Mouse (Mus musculus): ENCODE results near the gene Gpm6b. TPM values are rescaled to one million over a fixed set of nuclear protein-coding genes. Genes with fewer than 3 reads are reported as not detected.
A peak's percentile ranks its signal among the peaks of the same experiment; 100 is the strongest.

Gene Gpm6b
- polyA plus RNA-seq, 1 experiment from 2014 or later: 245 TPM

DNA sequence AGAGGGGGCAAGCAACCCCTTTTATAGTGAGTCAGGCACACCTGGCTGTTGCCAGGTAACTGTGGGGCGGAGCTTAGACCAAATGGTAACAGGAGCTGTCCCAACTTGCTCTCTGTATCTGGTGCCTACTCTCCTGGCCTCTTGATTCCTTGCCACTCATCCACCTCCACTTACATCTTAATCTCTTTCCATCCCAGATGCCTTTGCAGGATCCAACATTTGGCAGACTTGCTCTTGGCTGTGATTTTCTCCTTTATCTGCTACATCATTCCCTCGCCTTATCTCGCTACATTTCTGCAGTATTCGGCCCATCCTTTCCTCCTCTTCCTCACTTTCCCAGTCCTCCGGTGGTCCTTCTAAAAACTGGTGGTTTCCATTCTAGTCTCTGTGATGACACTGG, 99.6 kb downstream of the Gpm6b start:
- Histone ChIP-seq H3K9me3 (replicated peaks; ENCODE audit: control insufficient read depth, low read length) (no peaks in the 10 kb centered on the region), H3K27me3 (replicated peaks; ENCODE audit: control insufficient read depth, insufficient read depth, low read length) (no peaks in the 10 kb centered on the region), H3K36me3 (ENCODE audit: control insufficient read depth, insufficient read depth, low read length) (no peaks in the 10 kb centered on the region), H3K9ac (ENCODE audit: low read length) (no peak overlapping the region), H3K4me3 (ENCODE audit: low read depth, low read length) (no peak overlapping the region), H3K4me2 (ENCODE audit: low read length) (no peak overlapping the region), H3K4me1 (ENCODE audit: control insufficient read depth, insufficient read depth, low read length) (no peaks in the 10 kb centered on the region), H3K27ac (ENCODE audit: low read depth, low read length) (no peak overlapping the region)
- WGBS: 87% methylated on average over 5 of the region's 5 CpGs
- ATAC-seq (no peak), DNase-seq (ENCODE audit: low spot score) (no peak)

DNA sequence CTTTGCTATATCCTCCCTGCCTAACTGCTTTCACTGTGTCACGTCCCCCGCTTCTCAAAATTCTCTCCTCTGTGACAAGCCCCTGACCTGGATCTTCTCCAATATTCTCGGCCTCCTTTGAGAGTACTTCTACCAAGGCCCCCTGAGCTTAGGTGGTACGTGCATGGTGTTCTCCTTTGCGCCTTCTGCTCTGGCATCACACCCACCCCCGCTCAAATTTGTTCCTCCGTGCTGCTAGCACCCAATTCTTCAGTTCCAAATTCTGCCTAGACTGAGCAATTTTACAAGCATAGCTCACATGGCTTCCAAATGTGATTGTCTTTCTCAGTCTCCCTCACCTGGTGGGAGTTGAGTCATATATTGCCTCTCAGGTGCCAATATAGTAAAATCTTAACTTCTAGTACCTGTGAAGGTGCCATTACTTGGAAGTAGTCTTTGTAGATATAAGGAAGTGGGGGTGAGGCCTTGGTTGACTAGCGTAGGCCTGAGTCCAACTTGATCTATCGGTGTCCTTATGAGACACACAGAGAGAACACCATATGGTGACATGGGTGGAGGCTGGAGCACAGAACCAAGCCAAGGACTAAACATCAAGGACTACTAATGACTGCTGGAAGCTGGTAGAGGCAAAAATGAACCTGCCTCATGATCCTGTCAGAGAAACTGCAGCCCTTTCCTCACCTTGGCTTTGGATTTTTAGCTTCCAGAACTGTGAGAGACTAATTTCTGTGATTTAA, 100.2 kb downstream of the Gpm6b start:
- H3K27me3 ChIP-seq (replicated peaks; ENCODE audit: control insufficient read depth, insufficient read depth, low read length): no peaks in the 10 kb centered on the region
- no peaks in the 10 kb centered on the region for H3K36me3 ChIP-seq (ENCODE audit: control insufficient read depth, insufficient read depth, low read length)
- WGBS: 85% methylated on average over 9 of the region's 9 CpGs
- no peak overlapping the region for H3K9ac ChIP-seq (ENCODE audit: low read length)
- DNase-seq (ENCODE audit: low spot score): no peak
- no peaks in the 10 kb centered on the region for H3K9me3 ChIP-seq (replicated peaks; ENCODE audit: control insufficient read depth, low read length)
- no peak overlapping the region for H3K4me2 ChIP-seq (ENCODE audit: low read length)
- no peak overlapping the region for H3K4me3 ChIP-seq (ENCODE audit: low read depth, low read length)
- H3K27ac ChIP-seq (ENCODE audit: low read depth, low read length): no peak overlapping the region
- no peaks in the 10 kb centered on the region for H3K4me1 ChIP-seq (ENCODE audit: control insufficient read depth, insufficient read depth, low read length)
- no peak for ATAC-seq

DNA sequence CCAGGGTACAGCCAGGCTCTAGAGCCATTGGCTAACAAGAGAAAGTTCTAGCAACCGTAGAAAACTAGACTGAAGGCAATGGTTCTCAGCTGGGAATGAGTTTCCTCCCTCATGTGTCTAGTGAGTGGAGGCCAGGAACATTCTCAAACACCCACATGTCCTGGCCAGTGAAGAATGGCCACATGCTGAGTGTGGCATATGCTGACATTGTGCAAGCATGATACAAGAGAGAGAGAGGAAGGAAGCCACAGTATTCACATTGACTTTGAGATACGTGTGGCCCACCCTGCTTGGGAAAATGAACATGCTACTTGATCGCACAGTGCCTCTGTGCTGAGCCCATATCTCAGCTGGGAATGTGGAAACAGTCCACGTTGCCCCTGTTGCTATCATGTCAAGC, 101.2 kb downstream of the Gpm6b start:
- 81% methylated on average over 4 of the region's 4 CpGs for WGBS
- Histone ChIP-seq H3K9ac (ENCODE audit: low read length) (no peak overlapping the region), H3K9me3 (replicated peaks; ENCODE audit: control insufficient read depth, low read length) (no peaks in the 10 kb centered on the region), H3K36me3 (ENCODE audit: control insufficient read depth, insufficient read depth, low read length) (no peaks in the 10 kb centered on the region), H3K27ac (ENCODE audit: low read depth, low read length) (no peak overlapping the region), H3K4me2 (ENCODE audit: low read length) (no peak overlapping the region), H3K4me1 (ENCODE audit: control insufficient read depth, insufficient read depth, low read length) (no peaks in the 10 kb centered on the region), H3K27me3 (replicated peaks; ENCODE audit: control insufficient read depth, insufficient read depth, low read length) (no peaks in the 10 kb centered on the region), H3K4me3 (ENCODE audit: low read depth, low read length) (no peak overlapping the region)
- ATAC-seq (no peak), DNase-seq (ENCODE audit: low spot score) (no peak)

DNA sequence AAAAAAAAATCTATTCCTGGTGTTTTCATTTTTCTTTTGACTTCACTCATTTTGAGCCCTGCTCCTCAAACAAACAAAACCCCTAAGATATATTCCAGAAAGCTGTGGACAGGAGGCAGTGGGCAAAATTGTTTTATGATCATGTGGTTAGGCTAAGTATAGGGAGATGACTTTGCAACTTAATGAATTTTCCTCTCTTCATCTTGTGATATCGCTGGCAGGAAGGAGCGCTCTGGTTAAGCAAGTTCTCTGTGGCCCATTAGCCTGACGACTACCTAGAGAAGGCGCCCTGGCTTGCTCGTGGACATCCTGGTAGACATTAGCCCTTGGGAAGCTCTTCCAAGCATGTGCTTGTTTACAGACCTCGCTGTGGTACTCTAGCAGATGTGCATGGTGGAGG, 103.1 kb downstream of the Gpm6b start:
- Histone ChIP-seq H3K4me1 (ENCODE audit: control insufficient read depth, insufficient read depth, low read length) (no peaks in the 10 kb centered on the region), H3K27ac (ENCODE audit: low read depth, low read length) (no peak overlapping the region), H3K4me2 (ENCODE audit: low read length) (no peak overlapping the region), H3K36me3 (ENCODE audit: control insufficient read depth, insufficient read depth, low read length) (no peaks in the 10 kb centered on the region), H3K9me3 (replicated peaks; ENCODE audit: control insufficient read depth, low read length) (no peaks in the 10 kb centered on the region), H3K4me3 (ENCODE audit: low read depth, low read length) (no peak overlapping the region), H3K27me3 (replicated peaks; ENCODE audit: control insufficient read depth, insufficient read depth, low read length) (no peaks in the 10 kb centered on the region), H3K9ac (ENCODE audit: low read length) (no peak overlapping the region)
- ATAC-seq (no peak), DNase-seq (ENCODE audit: low spot score) (no peak)
- WGBS: 88% methylated on average over 6 of the region's 6 CpGs

DNA sequence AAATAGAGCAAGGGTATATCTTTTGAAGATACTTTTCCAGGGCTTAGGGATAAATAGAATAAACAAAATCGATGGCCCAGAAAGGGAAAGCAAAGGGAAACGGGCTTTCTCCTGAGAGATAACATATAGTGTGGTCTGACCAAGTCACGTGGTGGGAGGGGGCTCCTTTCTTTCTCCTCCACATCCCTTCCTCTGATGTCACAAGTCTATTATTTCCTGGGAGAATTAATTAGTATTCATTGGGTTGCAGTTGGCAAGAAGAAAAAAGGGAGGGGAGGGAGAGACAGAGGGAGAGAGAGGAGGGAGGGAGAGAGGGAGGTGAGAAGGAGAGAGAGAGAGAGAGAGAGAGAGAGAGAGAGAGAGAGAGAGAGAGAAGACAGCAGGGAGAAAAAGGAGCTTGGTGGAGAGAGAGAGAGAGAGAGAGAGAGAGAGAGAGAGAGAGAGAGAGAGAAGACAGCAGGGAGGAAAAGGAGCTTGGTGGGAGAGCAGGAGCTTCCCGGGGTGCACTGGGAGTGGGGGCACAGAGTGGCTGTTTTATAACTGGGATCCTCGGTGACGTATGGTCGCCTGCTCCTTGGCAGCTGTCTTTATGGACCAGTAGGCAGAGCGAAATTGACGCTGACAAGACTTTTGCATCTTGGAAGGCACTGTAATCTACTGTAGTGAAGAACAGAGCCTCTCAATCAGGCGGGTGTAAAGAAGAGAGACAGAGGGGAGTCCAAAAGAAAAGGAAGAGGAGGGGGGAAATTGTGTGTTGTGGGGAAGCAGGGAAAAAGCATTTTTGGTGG, 105.7 kb downstream of the Gpm6b start:
- DNase-seq (ENCODE audit: low spot score): peak; percentile 93
- Histone ChIP-seq H3K27ac (ENCODE audit: low read depth, low read length) (peak overlapping the region; percentile 90), H3K9me3 (replicated peaks; ENCODE audit: control insufficient read depth, low read length) (no peaks in the 10 kb centered on the region), H3K9ac (ENCODE audit: low read length) (peak overlapping the region; percentile 76), H3K4me3 (ENCODE audit: low read depth, low read length) (peak overlapping the region; percentile 42), H3K4me1 (ENCODE audit: control insufficient read depth, insufficient read depth, low read length) (peaks cover 1% of the 10 kb centered on the region; the same call in 1 of the 2 replicates), H3K36me3 (ENCODE audit: control insufficient read depth, insufficient read depth, low read length) (no peaks in the 10 kb centered on the region), H3K27me3 (replicated peaks; ENCODE audit: control insufficient read depth, insufficient read depth, low read length) (no peaks in the 10 kb centered on the region), H3K4me2 (ENCODE audit: low read length) (peak overlapping the region; percentile 53)
- peak; percentile 93 for ATAC-seq
- WGBS: 33% methylated on average over 10 of the region's 10 CpGs

DNA sequence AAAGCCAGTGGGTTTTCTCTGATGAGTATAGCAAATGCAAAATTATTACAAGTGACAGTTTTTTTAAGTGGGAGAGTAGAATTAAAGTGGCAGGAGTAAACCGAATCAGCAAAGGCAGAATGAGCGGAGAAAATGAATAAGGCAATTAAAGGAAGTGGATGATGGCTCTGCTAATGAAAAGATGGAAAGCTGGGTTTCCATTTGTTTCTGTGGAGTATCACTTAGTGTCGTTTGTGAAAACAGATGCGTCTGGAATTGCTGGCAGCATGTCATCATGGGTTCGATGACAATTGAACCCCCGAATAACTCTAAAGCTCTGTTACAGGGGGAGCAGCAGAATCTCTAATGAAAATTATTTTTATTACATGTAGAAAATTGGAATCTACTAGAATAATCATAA, 109.4 kb downstream of the Gpm6b start:
- Histone ChIP-seq H3K27me3 (replicated peaks; ENCODE audit: control insufficient read depth, insufficient read depth, low read length) (no peaks in the 10 kb centered on the region), H3K9me3 (replicated peaks; ENCODE audit: control insufficient read depth, low read length) (no peaks in the 10 kb centered on the region), H3K4me2 (ENCODE audit: low read length) (peak overlapping the region; percentile 53), H3K36me3 (ENCODE audit: control insufficient read depth, insufficient read depth, low read length) (no peaks in the 10 kb centered on the region), H3K27ac (ENCODE audit: low read depth, low read length) (peak overlapping the region; percentile 55), H3K4me1 (ENCODE audit: control insufficient read depth, insufficient read depth, low read length) (peaks cover 8% of the 10 kb centered on the region; the same call in 1 of the 2 replicates), H3K9ac (ENCODE audit: low read length) (peak overlapping the region; percentile 50), H3K4me3 (ENCODE audit: low read depth, low read length) (peak overlapping the region; percentile 42)
- peak; percentile 66 for DNase-seq (ENCODE audit: low spot score)
- no peak for ATAC-seq
- 40% methylated on average over 6 of the region's 6 CpGs for WGBS

- Histone ChIP-seq H3K27me3 (replicated peaks; ENCODE audit: control insufficient read depth, insufficient read depth, low read length) (no peaks in the 10 kb centered on the region), H3K9ac (ENCODE audit: low read length) (peak overlapping the region; percentile 50), H3K9me3 (replicated peaks; ENCODE audit: control insufficient read depth, low read length) (no peaks in the 10 kb centered on the region), H3K4me3 (ENCODE audit: low read depth, low read length) (peak overlapping the region; percentile 42), H3K4me1 (ENCODE audit: control insufficient read depth, insufficient read depth, low read length) (peaks cover 8% of the 10 kb centered on the region; the same call in 1 of the 2 replicates), H3K4me2 (ENCODE audit: low read length) (peak overlapping the region; percentile 53), H3K36me3 (ENCODE audit: control insufficient read depth, insufficient read depth, low read length) (no peaks in the 10 kb centered on the region), H3K27ac (ENCODE audit: low read depth, low read length) (peak overlapping the region; percentile 55)
- DNase-seq (ENCODE audit: low spot score) (peak; percentile 55), ATAC-seq (no peak)
- 54% methylated on average over 4 of the region's 4 CpGs for WGBS
Observed at GRCm38 (mm10) chrX:166348634-166349033, 109.9 kb downstream of the Gpm6b start.

DNA sequence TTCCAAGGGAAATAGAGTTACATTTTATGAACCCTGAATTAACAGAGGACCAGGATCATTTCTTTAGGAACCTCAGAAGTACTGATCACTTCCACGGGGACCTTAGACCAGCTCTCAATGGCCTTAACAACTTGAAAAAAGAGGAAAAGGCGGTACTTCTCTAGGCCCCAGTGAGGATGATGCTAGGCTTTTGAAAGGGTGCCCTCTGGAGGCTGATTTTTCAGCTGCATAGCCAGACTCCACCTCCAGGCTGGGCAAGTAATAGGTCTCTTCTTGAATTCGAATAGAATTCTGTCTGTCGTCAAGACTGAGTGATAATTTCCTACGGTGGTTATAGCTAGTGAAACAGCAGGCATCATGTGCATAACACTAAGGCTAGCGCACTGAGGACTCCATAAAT, 113.1 kb downstream of the Gpm6b start:
- no peak overlapping the region for H3K4me3 ChIP-seq (ENCODE audit: low read depth, low read length)
- ATAC-seq (peak; percentile 65), DNase-seq (ENCODE audit: low spot score) (peak; percentile 73)
- no peaks in the 10 kb centered on the region for H3K9me3 ChIP-seq (replicated peaks; ENCODE audit: control insufficient read depth, low read length)
- no peaks in the 10 kb centered on the region for H3K27me3 ChIP-seq (replicated peaks; ENCODE audit: control insufficient read depth, insufficient read depth, low read length)
- H3K36me3 ChIP-seq (ENCODE audit: control insufficient read depth, insufficient read depth, low read length): peaks cover 1% of the 10 kb centered on the region; the same call in 1 of the 2 replicates
- H3K9ac ChIP-seq (ENCODE audit: low read length): no peak overlapping the region
- peaks cover 8% of the 10 kb centered on the region; the same call in 1 of the 2 replicates for H3K4me1 ChIP-seq (ENCODE audit: control insufficient read depth, insufficient read depth, low read length)
- H3K27ac ChIP-seq (ENCODE audit: low read depth, low read length): no peak overlapping the region
- no peak overlapping the region for H3K4me2 ChIP-seq (ENCODE audit: low read length)
- 25% methylated on average over 6 of the region's 6 CpGs for WGBS

- Histone ChIP-seq H3K9me3 (replicated peaks; ENCODE audit: control insufficient read depth, low read length) (no peaks in the 10 kb centered on the region), H3K4me1 (ENCODE audit: control insufficient read depth, insufficient read depth, low read length) (peaks cover 8% of the 10 kb centered on the region; the same call in 1 of the 2 replicates), H3K9ac (ENCODE audit: low read length) (no peak overlapping the region), H3K36me3 (ENCODE audit: control insufficient read depth, insufficient read depth, low read length) (peaks cover 4% of the 10 kb centered on the region; the same call in 1 of the 2 replicates), H3K27ac (ENCODE audit: low read depth, low read length) (no peak overlapping the region), H3K27me3 (replicated peaks; ENCODE audit: control insufficient read depth, insufficient read depth, low read length) (no peaks in the 10 kb centered on the region), H3K4me2 (ENCODE audit: low read length) (no peak overlapping the region), H3K4me3 (ENCODE audit: low read depth, low read length) (no peak overlapping the region)
- ATAC-seq: no peak
- 65% methylated on average over 2 of the region's 2 CpGs for WGBS
- no peak for DNase-seq (ENCODE audit: low spot score)
Observed at GRCm38 (mm10) chrX:166353412-166353811, 114.7 kb downstream of the Gpm6b start.
